Mouse (Mus musculus): ENCODE results near the gene Rnf40. TPM values are rescaled to one million over a fixed set of nuclear protein-coding genes. Genes with fewer than 3 reads are reported as not detected.
"Not testable (repeated sequence)": the region's sequence is repeated elsewhere in the genome, so short reads cannot be mapped to it uniquely, and the experiment has no call there.

The Rnf40 gene
- total RNA-seq, 2 experiments from 2014 or later: 69.5 to 74.7 TPM

GRCm38 (mm10) chr7:127641260-127641659 lies 52.7 kb downstream of the Rnf40 start:
- DNase-seq (ENCODE audit: low spot score in 2 of 2): peak; percentile 19 to 31

GRCm38 (mm10) chr7:127642254-127642653 lies 53.7 kb downstream of the Rnf40 start:
- intact Hi-C loops (cut with DNase I): no loop called here
- no peak for DNase-seq (ENCODE audit: low spot score in 2 of 2)

More at GRCm38 (mm10) chr7:127641260-127641659, 52.7 kb downstream of the Rnf40 start:
- intact Hi-C loops (cut with DNase I): no loop called here

GRCm38 (mm10) chr7:127646363-127646762 lies 57.8 kb downstream of the Rnf40 start:
- no peak for DNase-seq (ENCODE audit: low spot score in 2 of 2)
- intact Hi-C loops (cut with DNase I): no loop called here

GRCm38 (mm10) chr7:127647576-127647975 lies 59.0 kb downstream of the Rnf40 start:
- intact Hi-C loops (cut with DNase I): not testable (repeated sequence)

GRCm38 (mm10) chr7:127648516-127649201 lies 60.1 kb downstream of the Rnf40 start:
- intact Hi-C loops (cut with DNase I): no loop called here
- DNase-seq (ENCODE audit: low spot score in 2 of 2): no peak

More at GRCm38 (mm10) chr7:127647576-127647975, 59.0 kb downstream of the Rnf40 start:
- DNase-seq (ENCODE audit: low spot score in 2 of 2): not testable (repeated sequence)

GRCm38 (mm10) chr7:127649206-127649605 lies 60.6 kb downstream of the Rnf40 start:
- DNase-seq (ENCODE audit: low spot score in 2 of 2): no peak
- intact Hi-C loops (cut with DNase I): no loop called here

GRCm38 (mm10) chr7:127651624-127652023 lies 63.1 kb downstream of the Rnf40 start:
- no peak for DNase-seq (ENCODE audit: low spot score in 2 of 2)
- intact Hi-C loops (cut with DNase I): no loop called here

- no peak for DNase-seq (ENCODE audit: low spot score in 2 of 2)
- intact Hi-C loops (cut with DNase I): no loop called here
These were observed 63.5 kb downstream of the Rnf40 start for GRCm38 (mm10) chr7:127652050-127652449.

- intact Hi-C loops (cut with DNase I): no loop called here
- DNase-seq (ENCODE audit: low spot score in 2 of 2): no peak
These were observed 65.8 kb downstream of the Rnf40 start for GRCm38 (mm10) chr7:127654318-127654717.

Other genes starting within 250 kb of the Rnf40 start
- gene Zfp768, start 243.2 kb upstream of the Rnf40 start, total RNA-seq (2021): 10 to 100 TPM; 10.9 to 13.0 TPM
- gene Zfp747, start 212.7 kb upstream of the Rnf40 start, total RNA-seq (2021): 1 to 10 TPM; 5.4 to 7.8 TPM
- 1 to 10 TPM; 2.7 to 2.8 TPM for gene 9130019O22Rik, start 201.6 kb upstream of the Rnf40 start, total RNA-seq (2021)
- 1 to 10 TPM; 6.2 to 6.8 TPM for gene E430018J23Rik, start 195.1 kb upstream of the Rnf40 start, total RNA-seq (2021)
- gene Zfp764, start 181.9 kb upstream of the Rnf40 start, total RNA-seq (2021): 1 to 10 TPM; 2.9 to 4.1 TPM
- gene Zfp688, start 166.7 kb upstream of the Rnf40 start, total RNA-seq (2021): 10 to 100 TPM; 11.4 to 11.7 TPM
- 1 to 10 TPM; 5.4 to 7.9 TPM for gene Zfp689, start 139.6 kb upstream of the Rnf40 start, total RNA-seq (2021)
- gene Prr14, start 129.2 kb upstream of the Rnf40 start, total RNA-seq (2021): 10 to 100 TPM; 27.2 to 32.5 TPM
- 10 to 100 TPM; 52.9 to 66.0 TPM for gene Fbrs, start 109.6 kb upstream of the Rnf40 start, total RNA-seq (2021)
- 100 to 1,000 TPM; 112 to 114 TPM for gene Srcap, start 76.8 kb upstream of the Rnf40 start, total RNA-seq (2021)
- gene Gm42715, start 69.2 kb upstream of the Rnf40 start, total RNA-seq (2021): 10 to 100 TPM in 1 of 2 experiments, 1 to 10 TPM in 1; 10.0 to 14.0 TPM
- 1 to 10 TPM; 2.3 to 3.2 TPM for gene Tmem265, start 27.4 kb upstream of the Rnf40 start, total RNA-seq (2021)
- gene Phkg2, start 15.4 kb upstream of the Rnf40 start, total RNA-seq (2021): 10 to 100 TPM; 71.5 to 75.9 TPM
- 10 to 100 TPM in 1 of 2 experiments, 1 to 10 TPM in 1; 9.5 to 11.3 TPM for gene Ccdc189, start 172 bp upstream of the Rnf40 start, total RNA-seq (2021)
- 10 to 100 TPM; 24.1 to 25.7 TPM for gene Zfp629, start 27.0 kb downstream of the Rnf40 start, total RNA-seq (2021)
- 10 to 100 TPM; 37.8 to 45.7 TPM for gene Bcl7c, start 120.2 kb downstream of the Rnf40 start, total RNA-seq (2021)
- 1 to 10 TPM; 2.3 to 2.7 TPM for gene Ctf1, start 124.0 kb downstream of the Rnf40 start, total RNA-seq (2021)
- gene Ctf2, start 143.4 kb downstream of the Rnf40 start, total RNA-seq (2021): not detected
- gene Fbxl19, start 155.8 kb downstream of the Rnf40 start, total RNA-seq (2021): 10 to 100 TPM; 89.1 to 89.8 TPM
- gene Orai3, start 181.0 kb downstream of the Rnf40 start, total RNA-seq (2021): 10 to 100 TPM; 19.8 to 22.5 TPM
- gene Setd1a, start 187.9 kb downstream of the Rnf40 start, total RNA-seq (2021): 10 to 100 TPM; 43.3 to 44.9 TPM
- 1 to 10 TPM; 1.7 TPM for gene Gm49388, start 196.8 kb downstream of the Rnf40 start, total RNA-seq (2021)
- 1 to 10 TPM; 4.8 to 6.0 TPM for gene Hsd3b7, start 211.8 kb downstream of the Rnf40 start, total RNA-seq (2021)
- gene Stx4a, start 235.5 kb downstream of the Rnf40 start, total RNA-seq (2021): 10 to 100 TPM; 50.3 to 55.3 TPM
- 100 to 1,000 TPM; 401 to 404 TPM for gene Stx1b, start 235.8 kb downstream of the Rnf40 start, total RNA-seq (2021)

Measured in left cerebral cortex, postnatal 14 days (tissue).